Mouse (Mus musculus) liver, embryonic 15.5 days (tissue): ENCODE data around the gene Insr. TPM values are rescaled to one million over a fixed set of nuclear protein-coding genes. Genes with fewer than 3 reads are reported as not detected.
A peak's percentile ranks its signal among the peaks of the same experiment; 100 is the strongest.
"Not testable (repeated sequence)": the region's sequence is repeated elsewhere in the genome, so short reads cannot be mapped to it uniquely, and the experiment has no call there.

Experiments
- ATAC-seq: fragments of 200-750 bp; cut with Nextera tagmentation; 2 replicates; pipeline ENCODE4 v1.8.0; 2017; ENCODE audit warnings: moderate number of reproducible peaks, mild to moderate bottlenecking, moderate library complexity; ENCODE audit not compliant: insufficient read depth
- H3K27ac ChIP-seq: fragments of 300-500 bp; sonication (generic); replicated peaks from 2 replicates; pipeline ENCODE4 v1.5.1; 2015; ENCODE audit warnings: mild to moderate bottlenecking, inconsistent platforms
- H3K27me3 ChIP-seq: fragments of 300-500 bp; sonication (generic); 2 replicates; pipeline ENCODE4 v1.6.1; 2015; ENCODE audit warnings: mild to moderate bottlenecking, inconsistent platforms
- H3K36me3 ChIP-seq: fragments of 300-500 bp; sonication (generic); replicated peaks from 2 replicates; pipeline ENCODE4 v1.6.1; 2015; ENCODE audit warnings: moderate library complexity, mild to moderate bottlenecking, inconsistent platforms
- H3K4me1 ChIP-seq: fragments of 300-500 bp; sonication (generic); replicated peaks from 2 replicates; pipeline ENCODE4 v1.6.1; 2015; ENCODE audit warnings: inconsistent platforms
- H3K4me2 ChIP-seq: fragments of 300-500 bp; sonication (generic); 2 replicates; pipeline ENCODE4 v1.6.1; 2015; ENCODE audit warnings: moderate library complexity, mild to moderate bottlenecking, inconsistent platforms
- H3K4me3 ChIP-seq: fragments of 300-500 bp; sonication (generic); replicated peaks from 2 replicates; pipeline ENCODE4 v1.5.1; 2015; ENCODE audit warnings: mild to moderate bottlenecking, inconsistent platforms
- H3K9ac ChIP-seq: fragments of 300-500 bp; sonication (generic); 2 replicates; pipeline ENCODE4 v1.6.1; 2015; ENCODE audit warnings: moderate library complexity, mild to moderate bottlenecking, inconsistent platforms
- H3K9me3 ChIP-seq: fragments of 300-500 bp; sonication (generic); replicated peaks from 2 replicates; pipeline ENCODE4 v1.6.1; 2016; ENCODE audit warnings: inconsistent platforms
- WGBS: fragments of 180-500 bp; shearing (Covaris S2); methylation state at CpG from one replicate; pipeline ENCODE4 v1.1.7; 2015; ENCODE audit warnings: mixed read lengths; ENCODE audit not compliant: insufficient replicate concordance; 5-methylcytosine and 5-hydroxymethylcytosine counted together
- polyA plus RNA-seq: library from polyadenylated mRNA; unstranded; fragments of >200 nt; fragmentation: Nextera tagmentation; extraction: Ambion mirVana; gene quantifications from 2 replicates; pipeline ENCODE4 v1.2.1, GENCODE M21; 2015

Gene Insr
- polyA plus RNA-seq, 1 experiment from 2014 or later: 20.5 TPM

- ATAC-seq, H3K4me2 ChIP-seq, H3K36me3 ChIP-seq, H3K4me3 ChIP-seq, H3K9me3 ChIP-seq, H3K9ac ChIP-seq, H3K27ac ChIP-seq, H3K4me1 ChIP-seq, H3K27me3 ChIP-seq: not testable (repeated sequence)
- 63% methylated on average over 13 of the region's 13 CpGs for WGBS
These were observed 28.9 kb upstream of the Insr start for GRCm38 (mm10) chr8:3308205-3308800.

GRCm38 (mm10) chr8:3302131-3302530 is 22.7 kb upstream of the Insr start:
- Histone ChIP-seq H3K4me3 (no peak overlapping the region), H3K27ac (no peak overlapping the region), H3K4me1 (no peaks in the 10 kb centered on the region), H3K9ac (no peak overlapping the region), H3K27me3 (no peaks in the 10 kb centered on the region), H3K9me3 (no peaks in the 10 kb centered on the region), H3K36me3 (no peaks in the 10 kb centered on the region), H3K4me2 (no peak overlapping the region)
- WGBS: 64% methylated on average over 2 of the region's 2 CpGs
- no peak for ATAC-seq

GRCm38 (mm10) chr8:3299322-3299721 is 19.9 kb upstream of the Insr start:
- no peak overlapping the region for H3K27ac ChIP-seq
- no peaks in the 10 kb centered on the region for H3K4me1 ChIP-seq
- no peak overlapping the region for H3K9ac ChIP-seq
- 53% methylated on average over 5 of the region's 5 CpGs for WGBS
- H3K9me3 ChIP-seq: no peaks in the 10 kb centered on the region
- H3K4me3 ChIP-seq: no peak overlapping the region
- H3K4me2 ChIP-seq: no peak overlapping the region
- no peaks in the 10 kb centered on the region for H3K27me3 ChIP-seq
- ATAC-seq: no peak
- no peaks in the 10 kb centered on the region for H3K36me3 ChIP-seq

GRCm38 (mm10) chr8:3285824-3286223 is 6.4 kb upstream of the Insr start:
- Histone ChIP-seq H3K27me3 (no peaks in the 10 kb centered on the region), H3K36me3 (no peaks in the 10 kb centered on the region), H3K9ac (no peak overlapping the region), H3K4me2 (no peak overlapping the region), H3K27ac (no peak overlapping the region), H3K4me1 (no peaks in the 10 kb centered on the region; the same call in 1 of the 2 replicates), H3K9me3 (no peaks in the 10 kb centered on the region), H3K4me3 (no peak overlapping the region)
- 25% methylated on average over 2 of the region's 2 CpGs for WGBS
- ATAC-seq: no peak

GRCm38 (mm10) chr8:3284656-3285055 is 5.2 kb upstream of the Insr start:
- no peak overlapping the region for H3K27ac ChIP-seq
- H3K4me3 ChIP-seq: no peak overlapping the region
- no peaks in the 10 kb centered on the region for H3K36me3 ChIP-seq
- H3K4me1 ChIP-seq: peaks cover 10% of the 10 kb centered on the region
- H3K4me2 ChIP-seq: no peak overlapping the region
- no peaks in the 10 kb centered on the region for H3K27me3 ChIP-seq
- ATAC-seq: no peak
- H3K9ac ChIP-seq: no peak overlapping the region
- 61% methylated on average over 4 of the region's 4 CpGs for WGBS
- H3K9me3 ChIP-seq: no peaks in the 10 kb centered on the region

- no peak for ATAC-seq
- no peak overlapping the region for H3K4me2 ChIP-seq
- no peaks in the 10 kb centered on the region for H3K36me3 ChIP-seq
- no peak overlapping the region for H3K27ac ChIP-seq
- H3K27me3 ChIP-seq: no peaks in the 10 kb centered on the region
- H3K9me3 ChIP-seq: no peaks in the 10 kb centered on the region
- no peak overlapping the region for H3K9ac ChIP-seq
- WGBS: 82% methylated on average over 3 of the region's 3 CpGs
- H3K4me1 ChIP-seq: peaks cover 38% of the 10 kb centered on the region
- no peak overlapping the region for H3K4me3 ChIP-seq
These were observed 1.9 kb upstream of the Insr start for GRCm38 (mm10) chr8:3281296-3281695.

GRCm38 (mm10) chr8:3280266-3280910 is 971 bp upstream of the Insr start:
- H3K27me3 ChIP-seq: no peaks in the 10 kb centered on the region
- no peaks in the 10 kb centered on the region for H3K36me3 ChIP-seq
- H3K4me1 ChIP-seq: peaks cover 45% of the 10 kb centered on the region
- 35% methylated on average over 11 of the region's 11 CpGs for WGBS
- peak overlapping the region; percentile 80 for H3K4me3 ChIP-seq
- 0 out of 2 replicates have a peak overlapping the region, but pooled peaks have one; percentile 7 for H3K27ac ChIP-seq
- H3K9ac ChIP-seq: peak overlapping the region; percentile 21; the same call in 1 of the 2 replicates
- H3K9me3 ChIP-seq: no peaks in the 10 kb centered on the region
- peak overlapping the region; percentile 82 for H3K4me2 ChIP-seq
- ATAC-seq: no peak

GRCm38 (mm10) chr8:3279721-3280077 is 282 bp upstream of the Insr start:
- WGBS: under 1% methylated on average over 18 of the region's 18 CpGs
- H3K27ac ChIP-seq: 0 out of 2 replicates have a peak overlapping the region, but pooled peaks have one; percentile 7
- H3K9me3 ChIP-seq: no peaks in the 10 kb centered on the region
- H3K36me3 ChIP-seq: no peaks in the 10 kb centered on the region
- ATAC-seq: no peak
- no peaks in the 10 kb centered on the region for H3K27me3 ChIP-seq
- H3K4me2 ChIP-seq: peak overlapping the region; percentile 82
- H3K9ac ChIP-seq: peak overlapping the region; percentile 21; the same call in 1 of the 2 replicates
- H3K4me3 ChIP-seq: peak overlapping the region; percentile 80
- peaks cover 52% of the 10 kb centered on the region for H3K4me1 ChIP-seq

GRCm38 (mm10) chr8:3278181-3278820 is 1.1 kb downstream of the Insr start:
- Histone ChIP-seq H3K27me3 (no peaks in the 10 kb centered on the region), H3K4me1 (peaks cover 54% of the 10 kb centered on the region), H3K9ac (peak overlapping the region; percentile 86), H3K9me3 (no peaks in the 10 kb centered on the region), H3K4me3 (peak overlapping the region; percentile 80), H3K36me3 (no peaks in the 10 kb centered on the region), H3K4me2 (peak overlapping the region; percentile 82), H3K27ac (peak overlapping the region; percentile 77; the same call in 1 of the 2 replicates)
- no peak for ATAC-seq
- WGBS: 14% methylated on average over 15 of the region's 15 CpGs

GRCm38 (mm10) chr8:3277266-3277665 is 2.2 kb downstream of the Insr start:
- Histone ChIP-seq H3K36me3 (no peaks in the 10 kb centered on the region), H3K4me1 (peaks cover 54% of the 10 kb centered on the region), H3K4me2 (peak overlapping the region; percentile 82), H3K27ac (no peak overlapping the region), H3K4me3 (peak overlapping the region; percentile 80; the same call in 1 of the 2 replicates), H3K9ac (no peak overlapping the region), H3K9me3 (no peaks in the 10 kb centered on the region), H3K27me3 (no peaks in the 10 kb centered on the region)
- WGBS: 87% methylated on average over 9 of the region's 9 CpGs
- ATAC-seq: no peak

- Histone ChIP-seq H3K36me3 (0 out of 2 replicates have a peak, but pooled peaks cover 3% of the 10 kb centered on the region), H3K9me3 (no peaks in the 10 kb centered on the region), H3K27me3 (no peaks in the 10 kb centered on the region), H3K9ac (no peak overlapping the region), H3K4me3 (no peak overlapping the region), H3K27ac (no peak overlapping the region), H3K4me2 (no peak overlapping the region), H3K4me1 (peaks cover 54% of the 10 kb centered on the region)
- 85% methylated on average over 8 of the region's 8 CpGs for WGBS
- ATAC-seq: no peak
These were observed 3.4 kb downstream of the Insr start for GRCm38 (mm10) chr8:3276009-3276408.
